Mouse (Mus musculus): ENCODE measurements at regions not wholly inside any gene's neighbourhood (a gene's known extent, or its start where the extent isn't known, plus 50 kb on each side); places are given as distances from the start of the nearest gene placed in this dataset.

DNA sequence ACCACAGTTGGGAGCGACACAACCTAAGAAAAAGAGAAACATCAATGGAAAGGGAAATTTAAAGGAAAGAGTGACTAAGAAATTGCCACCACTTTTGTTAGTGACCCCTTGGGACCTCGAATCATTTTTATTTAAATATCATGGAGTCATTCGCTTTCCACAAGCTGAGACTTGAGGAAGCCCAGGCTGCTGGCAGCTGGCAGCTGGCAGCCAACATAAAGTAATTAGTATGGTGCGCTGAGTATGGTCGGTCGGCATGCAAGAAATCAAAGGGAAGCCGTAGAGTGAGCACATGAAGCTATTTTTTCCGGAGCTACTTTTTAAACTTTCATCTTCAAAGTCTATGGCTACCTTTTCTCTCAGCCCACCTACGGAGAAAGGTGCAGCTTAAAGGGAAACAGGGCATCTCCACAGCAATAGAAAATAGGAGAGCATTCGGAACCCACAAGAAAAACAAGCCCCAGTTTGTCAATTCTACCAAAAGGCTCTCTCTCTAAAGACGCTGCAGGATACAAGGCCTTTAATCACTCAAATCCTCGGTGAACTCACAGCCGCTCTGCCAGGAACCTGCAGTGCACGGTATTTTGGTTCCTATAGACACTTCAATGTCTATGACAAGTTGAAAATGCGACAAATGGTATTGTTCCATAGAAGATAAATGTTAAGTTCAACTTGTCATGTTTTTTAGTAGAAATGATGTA, 206.6 kb upstream of the Tll1 start:
- DNase-seq: no peak

DNA sequence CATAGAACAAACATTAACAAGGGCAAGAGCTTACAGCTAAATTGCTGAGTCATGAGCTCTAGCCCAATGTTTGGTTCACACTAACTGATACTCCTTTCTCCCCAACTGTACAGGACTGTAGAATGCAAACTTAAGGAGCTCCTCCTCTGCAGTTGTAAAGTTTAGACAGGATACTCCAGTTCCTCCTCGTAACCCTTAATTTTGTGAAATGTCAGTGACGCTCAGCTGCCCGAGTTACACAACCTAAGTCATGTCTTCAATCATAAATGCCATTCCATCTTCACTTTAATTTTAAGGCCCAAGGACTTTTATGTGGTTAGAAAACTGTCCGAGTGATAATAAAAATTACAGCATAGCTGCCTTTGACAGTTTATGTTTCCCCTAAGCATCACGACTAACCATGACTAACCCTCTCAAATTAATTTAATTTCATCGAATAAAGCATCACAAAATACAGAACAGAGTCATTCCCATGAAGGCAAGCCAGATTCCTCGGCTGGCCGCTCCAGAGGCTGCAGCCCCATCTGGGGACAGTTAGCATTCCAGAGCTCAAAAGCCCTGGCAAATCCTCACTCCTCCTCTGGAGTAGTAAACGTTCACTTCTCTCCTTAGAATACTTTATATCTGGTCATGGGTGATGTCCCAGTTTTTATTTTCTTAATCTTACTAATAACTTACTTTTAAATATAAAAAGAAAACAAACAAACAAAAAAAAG, 200.9 kb upstream of the Tll1 start:
- no peak for DNase-seq

DNA sequence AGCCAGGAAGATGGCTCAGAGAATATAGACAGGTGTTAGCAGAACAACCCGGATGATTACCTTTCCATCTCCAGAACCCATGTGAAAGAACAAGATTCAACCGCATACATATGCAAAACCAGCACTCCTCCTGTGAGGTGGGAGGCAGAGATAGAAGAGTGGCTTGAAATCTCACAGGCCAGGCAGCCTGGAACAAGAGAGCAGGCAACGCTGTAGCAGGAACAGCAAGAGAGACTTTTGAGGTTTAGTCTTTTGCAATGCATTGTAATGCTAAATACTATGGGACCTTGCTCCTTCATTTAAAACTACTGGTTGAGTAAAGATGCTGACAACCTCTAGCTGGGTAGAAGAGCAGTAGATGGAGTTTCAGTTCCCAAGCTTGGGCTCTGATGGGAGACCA, 193.5 kb upstream of the Tll1 start:
- DNase-seq: no peak

DNA sequence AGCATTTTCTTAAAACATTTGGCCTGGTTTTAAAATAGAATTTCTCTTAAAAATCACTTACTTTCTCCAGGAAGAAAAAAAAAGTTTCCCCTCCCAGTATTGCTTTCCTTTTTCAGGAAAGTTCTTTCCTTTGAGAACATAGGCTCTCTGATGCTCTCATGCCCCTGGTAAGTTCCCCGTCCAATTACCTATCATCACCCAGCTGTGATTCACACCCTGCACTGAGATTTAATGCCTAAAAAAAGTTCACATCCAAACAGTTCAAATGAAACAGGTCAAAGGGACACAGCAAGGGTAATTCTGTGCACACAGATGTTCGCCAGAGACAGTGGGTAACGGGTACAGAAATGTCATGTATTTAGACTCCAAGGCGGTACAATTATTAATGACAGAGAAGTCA, 191.8 kb upstream of the Tll1 start:
- DNase-seq: no peak

DNA sequence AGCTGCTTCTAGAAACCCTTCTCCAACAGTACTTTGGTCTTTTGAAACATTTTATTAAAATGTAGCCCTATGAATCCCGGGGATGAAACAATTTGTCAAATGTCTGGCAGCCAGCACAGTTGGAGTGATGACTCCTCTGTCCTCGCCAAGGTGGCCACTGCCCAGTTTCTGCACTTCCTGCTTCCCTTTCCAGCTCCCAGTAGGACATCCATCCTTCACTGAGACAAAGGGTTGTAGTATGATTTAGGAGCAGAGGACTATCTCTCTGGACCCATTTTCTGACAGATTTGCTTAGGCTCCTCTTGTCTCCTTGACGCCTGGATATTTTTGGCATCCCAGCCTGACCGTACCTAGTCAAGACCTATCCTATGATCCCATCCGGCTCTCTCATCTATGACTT, 189.7 kb upstream of the Tll1 start:
- DNase-seq: no peak

DNA sequence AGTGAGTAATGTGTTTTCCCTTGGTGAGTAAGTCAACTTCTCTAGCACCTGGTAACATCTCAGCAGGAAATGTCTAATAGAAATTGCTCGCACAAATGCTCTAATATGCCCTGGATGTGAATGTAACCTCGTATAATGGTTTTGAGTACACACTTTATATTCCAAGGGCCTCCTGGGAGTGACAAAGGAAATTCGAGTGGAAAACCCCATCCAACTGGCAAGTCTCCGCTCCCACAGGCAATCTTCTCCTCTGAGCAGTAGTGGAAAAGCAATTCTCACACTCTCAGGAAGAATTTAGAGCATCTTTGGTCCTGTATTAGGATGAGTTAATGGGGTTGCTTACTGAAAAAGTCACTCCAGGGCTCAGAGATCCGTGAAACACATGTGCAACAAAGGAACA, 183.4 kb upstream of the Tll1 start:
- no peak for DNase-seq

DNA sequence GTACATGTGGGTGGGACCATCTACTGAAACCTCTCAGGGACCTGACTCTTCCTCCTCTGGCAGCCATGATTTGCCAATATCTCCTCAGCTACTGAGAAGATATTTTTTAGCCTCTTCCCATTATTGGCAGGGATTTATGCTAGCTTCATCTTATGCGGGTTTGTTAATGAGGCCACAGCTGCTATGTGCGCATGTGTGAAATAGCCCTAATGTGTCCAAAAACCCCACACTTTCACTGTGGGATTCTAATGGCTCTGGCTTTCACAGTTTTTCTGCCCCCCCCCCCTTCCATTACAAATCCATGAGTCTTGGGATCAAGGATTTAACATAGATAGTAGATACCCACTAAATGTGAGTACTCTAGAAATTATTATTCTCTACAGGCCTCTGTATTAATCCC, 182.2 kb upstream of the Tll1 start:
- DNase-seq: no peak

DNA sequence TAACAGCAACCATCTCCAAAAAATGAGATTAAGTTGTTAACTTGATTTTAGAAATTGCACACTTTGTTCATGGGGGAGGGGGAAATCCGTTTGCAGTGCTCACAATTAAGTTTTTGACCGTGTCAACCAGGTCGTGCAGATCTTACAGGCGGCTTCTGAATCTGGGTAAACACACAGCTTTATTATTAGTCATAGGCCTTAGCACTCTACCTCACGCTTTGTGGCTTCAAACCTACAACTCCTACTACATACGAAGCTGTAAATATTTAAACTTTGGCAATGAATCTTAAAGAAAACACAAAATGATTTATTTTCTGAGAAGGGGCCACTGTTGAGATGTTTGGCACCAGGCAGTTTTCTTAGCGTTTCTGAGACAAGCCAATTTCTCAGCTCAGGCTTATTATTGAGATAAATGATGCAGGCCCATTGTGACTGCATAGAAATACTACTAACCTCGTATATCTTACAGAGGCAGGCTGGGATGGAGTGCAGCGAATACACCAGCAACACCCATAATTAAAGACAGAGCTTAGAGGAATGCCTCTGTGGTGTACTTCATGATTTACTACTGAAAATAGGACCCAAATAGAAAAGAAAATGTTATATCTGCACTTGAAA, 173.8 kb upstream of the Tll1 start:
- DNase-seq: no peak

DNA sequence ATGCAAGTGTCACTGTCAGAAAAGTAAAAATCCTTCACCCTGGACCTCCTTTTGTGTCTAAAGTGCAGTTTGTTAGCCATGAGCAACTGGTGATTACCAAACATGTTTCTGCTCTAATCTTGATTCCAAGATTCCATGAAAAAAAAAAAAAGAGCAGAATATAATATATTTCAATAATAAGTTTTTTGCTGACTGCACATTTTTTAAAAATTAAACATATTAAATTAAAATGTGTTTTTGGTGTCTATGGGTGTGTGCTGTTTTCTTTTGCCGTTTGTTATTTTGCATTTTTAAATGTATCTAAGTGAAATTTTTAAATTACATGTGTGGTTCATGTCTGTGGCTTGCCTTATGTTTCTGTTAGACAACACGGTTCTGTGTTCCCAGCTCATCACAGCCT, 171.8 kb upstream of the Tll1 start:
- DNase-seq: no peak

DNA sequence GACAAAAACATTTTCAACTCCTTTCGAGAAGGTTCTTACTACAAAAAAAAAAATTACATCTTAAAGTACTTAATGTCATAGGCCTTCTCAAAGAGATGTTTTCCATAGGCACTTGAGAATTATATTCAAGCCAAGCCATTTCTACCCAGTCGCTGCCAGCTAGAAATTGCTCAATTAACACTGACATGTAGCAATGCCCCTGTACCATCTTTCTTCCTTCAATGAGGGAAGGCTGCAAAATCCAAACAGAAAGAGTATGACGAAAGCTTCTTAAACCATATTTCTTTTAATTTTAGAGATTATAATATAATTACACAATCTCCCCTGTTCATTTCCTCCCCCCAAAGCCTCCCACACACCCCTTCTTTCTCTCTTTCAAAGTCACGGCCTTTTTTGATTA, 169.4 kb upstream of the Tll1 start:
- DNase-seq: no peak

DNA sequence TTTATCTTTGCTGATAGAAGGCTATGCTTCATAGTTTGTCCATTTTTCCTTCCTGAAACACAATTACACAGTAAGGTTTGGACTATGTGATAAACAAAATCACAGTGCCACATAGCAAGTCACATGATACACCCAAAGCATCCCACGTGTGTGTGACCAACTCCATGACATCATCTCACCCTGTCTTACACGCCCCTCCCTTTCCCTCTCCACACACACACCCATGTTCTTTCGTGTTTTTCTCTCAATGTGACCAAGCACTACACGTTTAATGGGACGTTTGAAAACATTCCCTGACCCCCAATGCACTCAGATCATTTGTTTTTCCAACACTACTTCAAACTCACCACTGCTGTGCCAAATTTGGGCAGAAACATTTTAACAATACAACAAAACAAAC, 168.9 kb upstream of the Tll1 start:
- DNase-seq: no peak

DNA sequence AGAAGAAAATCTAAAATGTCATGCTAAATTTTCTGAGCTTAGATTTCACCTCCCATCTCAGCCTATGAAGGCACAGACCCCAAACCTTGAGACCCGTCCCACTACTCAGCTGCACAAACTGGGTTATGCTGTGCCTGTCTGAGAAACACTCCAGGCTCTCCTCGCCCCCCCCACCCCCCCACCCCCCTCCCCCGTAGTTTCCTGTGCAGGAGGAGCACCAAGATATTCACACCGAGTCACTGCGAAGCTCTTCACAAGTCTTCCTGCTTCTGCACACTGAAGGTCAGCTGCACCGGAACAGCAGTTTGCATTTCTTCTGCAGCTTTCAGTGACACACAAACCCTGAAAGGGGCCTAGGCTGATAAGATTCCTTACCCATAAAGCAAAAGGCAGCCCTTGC, 163.9 kb upstream of the Tll1 start:
- peak; percentile 5 for DNase-seq

DNA sequence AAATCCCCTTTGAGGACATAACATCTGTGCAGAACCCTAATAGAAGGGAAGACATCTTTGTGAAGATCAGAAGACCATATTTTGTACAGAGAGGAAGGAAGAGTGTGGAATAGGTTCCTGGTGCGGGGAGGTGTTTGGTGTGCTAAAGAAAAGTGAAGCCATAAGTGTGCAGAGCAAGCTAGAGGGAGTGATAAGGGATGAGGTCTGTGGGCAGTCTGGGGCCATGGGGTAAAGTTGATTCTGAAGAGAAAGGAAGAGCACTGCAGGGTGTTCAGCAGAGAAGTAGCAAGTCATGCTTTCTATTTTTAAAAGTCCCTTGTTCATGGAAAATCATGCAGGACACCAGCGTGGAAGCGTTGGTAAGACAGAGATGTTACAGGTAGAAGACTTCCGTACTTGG, 161.8 kb upstream of the Tll1 start:
- DNase-seq: no peak

DNA sequence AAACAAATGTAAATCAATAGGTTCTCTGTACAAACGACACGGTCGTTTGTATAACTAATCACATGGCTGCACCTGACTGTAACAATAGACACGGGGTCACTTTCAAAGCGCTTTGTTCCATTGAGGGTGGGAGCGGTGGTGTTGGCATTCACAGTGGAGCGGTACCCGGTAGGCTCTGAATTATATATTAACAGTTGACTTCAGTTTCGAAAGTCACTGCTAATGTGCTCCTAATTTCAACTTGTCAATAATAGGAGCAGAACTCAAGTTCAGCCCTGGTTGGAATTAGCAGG, 160.8 kb upstream of the Tll1 start:
- no peak for DNase-seq

DNA sequence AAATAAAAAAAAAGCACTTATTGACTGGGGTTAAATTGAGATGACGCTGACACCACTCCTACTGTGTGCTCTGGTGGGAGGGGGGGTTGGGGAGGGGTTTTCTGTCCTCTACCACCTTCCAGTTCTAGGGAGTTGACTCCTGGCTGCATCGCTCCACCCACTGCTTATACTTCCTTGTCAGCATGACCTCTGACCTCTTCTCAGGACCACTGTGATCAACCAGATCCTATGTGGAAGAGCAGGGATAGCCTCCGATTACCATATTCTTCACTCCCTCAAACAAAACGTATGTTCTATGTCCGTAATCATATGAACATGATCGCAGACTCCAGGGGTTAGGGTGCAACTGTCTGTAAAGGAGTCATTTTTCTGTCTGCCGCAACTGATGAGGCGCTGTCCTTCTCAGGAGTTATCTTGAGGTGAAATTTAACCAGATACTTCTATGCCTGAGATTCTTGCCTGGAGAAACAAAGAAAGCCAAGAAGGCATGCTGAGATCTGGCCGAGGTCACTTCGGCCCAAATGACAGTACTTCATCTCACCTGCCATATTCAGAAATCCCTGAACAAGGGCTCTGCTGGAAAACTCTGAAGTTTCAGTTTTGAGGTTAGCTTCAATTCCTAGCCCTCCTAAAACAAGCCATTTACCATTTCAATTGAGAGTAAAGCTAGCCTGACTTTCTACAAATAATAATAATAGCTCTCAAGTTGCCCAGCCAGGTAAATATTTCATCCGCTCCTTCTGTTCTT, 160.3 kb upstream of the Tll1 start:
- no peak for DNase-seq

DNA sequence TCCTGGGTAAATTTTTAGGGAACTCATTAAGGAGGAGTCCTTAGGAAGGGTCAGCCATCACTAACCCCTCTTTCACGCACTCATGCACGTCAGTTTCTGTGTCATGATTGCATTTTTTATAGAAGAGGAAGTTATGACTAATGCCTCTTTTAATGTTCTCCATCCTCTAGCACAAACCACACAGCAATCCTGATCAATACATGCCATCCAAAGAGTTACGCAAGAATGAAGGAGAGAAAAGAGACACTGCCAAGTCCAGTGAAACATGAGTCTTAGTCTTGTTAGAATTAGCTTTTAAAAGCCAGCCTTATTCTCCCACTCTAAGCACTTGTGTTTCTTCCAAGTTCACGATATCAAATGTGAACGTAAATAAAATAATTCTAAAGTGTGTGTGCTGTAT, 151.0 kb upstream of the Tll1 start:
- no peak for DNase-seq

DNA sequence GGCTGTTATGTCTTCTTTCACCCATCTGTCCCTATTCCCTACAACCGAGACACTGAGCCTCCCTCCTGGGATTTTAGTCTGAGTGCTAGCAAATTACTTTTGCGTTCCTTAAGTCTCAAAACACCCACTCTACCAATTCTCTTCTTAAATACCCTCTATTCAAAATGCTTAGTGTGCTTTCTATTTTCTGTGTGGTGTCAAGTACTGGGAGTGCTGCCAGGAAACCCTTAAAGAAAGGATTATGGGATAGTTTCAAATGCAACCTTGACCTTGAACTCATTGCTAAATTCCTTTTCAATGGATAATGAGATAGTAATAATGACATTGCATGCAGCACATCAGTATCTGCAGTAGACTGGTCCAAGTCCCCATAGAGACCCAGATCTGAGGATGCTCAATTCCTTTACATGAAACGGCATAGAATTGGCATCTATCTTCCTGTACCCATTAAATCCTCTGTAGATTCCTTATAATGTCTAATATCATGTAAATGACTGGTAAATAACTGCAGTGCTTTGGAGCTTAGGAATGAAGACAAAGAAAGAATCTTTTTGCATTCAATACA, 142.1 kb upstream of the Tll1 start:
- DNase-seq: no peak

DNA sequence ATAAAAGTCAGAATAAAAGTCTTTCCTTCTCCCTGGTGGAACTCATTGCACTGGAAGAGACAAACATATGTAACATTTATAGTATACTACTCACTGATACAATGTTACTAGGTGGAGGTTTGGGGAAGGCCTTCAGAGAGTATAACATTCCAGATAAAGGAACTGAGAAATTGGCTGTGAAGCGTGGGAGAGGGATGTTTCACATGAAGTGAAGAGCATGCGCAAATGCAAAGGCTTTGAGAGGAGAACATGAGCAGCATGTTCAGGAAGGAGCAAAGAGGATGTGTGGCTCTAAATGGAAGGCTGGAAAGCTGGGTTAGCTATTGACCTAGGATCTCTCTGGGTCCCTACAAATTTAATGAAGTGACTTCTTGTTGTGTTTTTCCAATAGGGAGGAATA, 141.4 kb upstream of the Tll1 start:
- no peak for DNase-seq

DNA sequence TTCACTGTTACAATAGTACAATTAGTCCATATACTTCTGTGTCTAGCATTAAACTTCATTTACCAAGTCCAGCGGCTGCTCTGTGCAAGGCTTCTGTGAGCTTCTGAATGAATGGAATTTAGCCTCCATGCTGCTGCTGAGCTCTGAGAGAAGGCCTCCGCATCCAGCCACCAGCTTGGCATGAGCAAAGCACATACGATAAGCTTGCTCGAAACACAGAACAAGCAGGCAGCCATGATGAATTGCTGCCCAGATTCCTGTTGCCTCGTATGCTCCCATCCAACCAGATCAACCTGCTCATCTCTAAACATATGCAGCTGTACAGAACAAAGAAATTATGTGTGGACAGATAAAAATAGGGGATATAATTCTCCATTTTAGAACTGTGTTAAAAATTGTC, 140.4 kb upstream of the Tll1 start:
- no peak for DNase-seq

DNA sequence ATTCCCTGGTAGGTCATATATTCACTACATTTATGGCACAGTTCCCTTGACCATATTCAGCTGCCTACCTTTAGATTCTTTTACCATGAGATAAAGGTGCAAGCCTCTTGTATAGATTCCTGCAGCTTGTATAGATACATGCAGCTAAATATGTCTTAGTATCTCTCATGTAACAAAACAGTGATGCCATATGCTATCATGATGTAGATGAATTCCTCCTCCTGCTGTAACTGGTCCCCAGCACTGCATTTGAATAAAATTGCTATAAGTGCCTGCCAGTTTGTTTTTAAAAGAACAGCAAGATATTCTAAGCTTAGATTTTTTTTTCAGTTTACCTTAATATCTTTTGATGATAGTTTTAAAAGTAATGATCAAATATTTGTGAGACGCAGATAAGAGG, 138.9 kb upstream of the Tll1 start:
- no peak for DNase-seq

DNA sequence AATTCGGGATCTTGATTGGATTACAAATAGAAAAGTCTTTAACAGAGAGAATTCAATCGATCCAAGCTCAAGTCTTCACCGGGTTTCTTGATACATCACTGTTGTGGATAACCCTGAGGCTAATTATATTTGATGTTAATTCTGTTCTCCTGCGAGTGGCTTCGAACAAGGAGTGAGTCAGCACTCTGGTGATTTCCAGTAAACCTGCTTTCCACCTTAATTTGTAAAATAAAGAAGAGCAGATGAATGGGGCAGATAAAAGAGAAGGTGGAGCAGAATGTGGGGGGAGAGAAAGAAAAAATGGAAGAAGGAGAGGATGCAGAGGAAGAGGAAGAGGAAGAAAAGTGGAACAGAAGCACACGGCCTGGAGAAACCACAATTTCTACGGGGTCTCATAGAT, 137.5 kb upstream of the Tll1 start:
- no peak for DNase-seq

DNA sequence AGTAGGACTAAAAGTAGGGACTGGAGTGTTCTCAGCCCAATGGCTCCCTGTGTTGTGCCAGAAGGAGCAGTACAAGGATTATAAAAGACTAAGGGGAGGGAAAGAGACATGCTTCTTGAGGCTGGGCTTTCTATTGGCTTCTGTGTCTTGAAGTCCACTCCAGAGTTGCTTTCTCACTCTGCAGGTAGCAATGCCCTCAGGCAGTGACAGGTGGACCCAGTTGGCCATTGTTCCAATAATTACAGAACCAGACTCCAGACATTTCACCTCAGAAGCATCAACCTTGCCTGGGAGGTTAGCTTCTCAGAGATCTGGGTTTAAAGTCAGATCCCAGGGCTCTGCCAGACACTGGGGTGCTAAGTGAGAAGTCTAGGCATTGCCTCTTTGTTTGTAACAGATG, 136.3 kb upstream of the Tll1 start:
- no peak for DNase-seq

DNA sequence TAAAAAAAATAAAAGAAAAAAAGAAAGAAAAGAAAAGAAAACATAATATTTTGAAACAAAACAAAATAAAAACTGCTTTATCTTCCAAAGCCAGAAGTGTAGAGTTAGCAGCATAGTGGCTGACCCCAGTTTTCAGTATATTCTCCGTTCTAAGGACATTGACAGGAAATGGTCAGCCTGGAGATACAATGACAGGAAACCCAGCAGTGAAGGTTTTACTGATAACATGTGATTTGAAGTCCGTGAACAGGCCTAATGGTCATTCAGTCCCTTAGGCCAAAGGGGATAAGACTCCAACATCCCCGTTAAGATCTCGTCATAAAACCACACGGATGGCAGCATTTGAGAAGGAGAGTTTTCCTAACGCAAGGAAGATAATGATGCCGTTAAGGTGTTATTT, 131.3 kb upstream of the Tll1 start:
- DNase-seq: no peak

Data from adrenal gland, postnatal 14 days (tissue).